Mouse (Mus musculus): ENCODE data around the gene Cpsf6.

Cpsf6 gene

GRCm38 (mm10) chr10:117375841-117376579, 3.8 kb downstream of the Cpsf6 start:
- in situ Hi-C loops (cut with MboI; ENCODE audit: unreplicated experiment in 2 of 2), result no loop called here

DNA sequence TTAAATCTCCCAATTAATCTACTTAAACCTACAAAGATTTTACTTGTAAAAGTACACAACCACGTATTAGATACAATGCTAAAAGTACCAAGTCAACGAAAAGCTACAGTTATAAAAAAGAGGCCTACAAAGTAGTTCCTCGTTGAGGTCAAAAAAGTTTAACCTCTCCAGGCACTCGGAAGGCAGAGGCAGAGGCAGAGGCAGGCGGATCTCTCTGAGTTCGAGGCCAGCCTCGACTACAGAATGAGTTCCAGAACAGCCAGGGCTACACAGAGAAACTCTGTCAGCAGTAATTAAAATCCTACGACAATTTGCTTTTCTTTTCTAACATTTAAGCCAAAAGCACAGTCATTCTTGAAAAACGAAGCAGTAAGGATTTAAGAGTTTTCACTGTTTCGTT, 4.7 kb downstream of the Cpsf6 start:
- in situ Hi-C loops (cut with MboI; ENCODE audit: unreplicated experiment in 2 of 2), result no loop called here

DNA sequence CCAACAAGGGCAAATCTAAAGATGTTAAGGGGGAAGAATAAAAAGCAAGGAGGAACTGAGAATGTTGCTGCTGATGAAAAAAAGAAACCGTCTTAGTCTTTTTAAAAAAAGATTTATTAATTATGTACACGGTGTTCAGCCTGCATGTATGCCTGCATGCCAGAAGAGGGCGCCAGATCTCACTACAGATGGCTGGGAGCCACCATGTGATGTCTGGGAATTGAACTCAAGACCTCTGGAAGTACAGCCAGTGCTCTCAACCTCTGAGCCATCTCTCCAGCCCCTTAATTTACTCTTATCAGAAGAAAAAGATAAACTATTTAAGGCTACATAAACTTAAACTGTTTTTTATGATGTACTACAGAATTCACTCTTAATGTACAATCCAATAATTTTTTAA, 16.7 kb downstream of the Cpsf6 start:
- in situ Hi-C loops (cut with MboI; ENCODE audit: unreplicated experiment in 2 of 2), result loop anchor here (5.0 to 10.0 kb wide), 4 partner anchors 34 to 314 kb away; no protein-coding TSS in a partner anchor

- in situ Hi-C loops (cut with MboI; ENCODE audit: unreplicated experiment in 2 of 2), result no loop called here
These were observed 20.9 kb downstream of the Cpsf6 start for GRCm38 (mm10) chr10:117358891-117359290.

DNA sequence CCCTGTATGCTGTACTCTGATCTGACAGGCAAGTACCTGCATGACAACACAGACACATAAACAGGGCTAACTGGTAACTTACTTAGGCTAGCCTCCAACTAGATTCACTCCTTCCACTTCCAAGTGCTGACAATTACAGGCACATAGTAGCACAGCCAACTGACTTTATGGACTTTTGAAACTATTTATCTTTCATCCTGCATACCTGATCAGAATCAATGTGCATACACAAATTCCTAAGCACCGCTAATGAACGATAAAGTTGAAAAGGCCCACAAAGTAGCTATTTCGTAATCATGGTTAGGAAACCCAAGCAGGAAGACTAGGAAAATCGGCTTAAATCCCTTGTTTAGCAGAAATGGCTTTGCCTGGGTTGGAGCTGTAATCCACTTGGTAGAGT, 36.8 kb downstream of the Cpsf6 start:
- in situ Hi-C loops (cut with MboI; ENCODE audit: unreplicated experiment in 2 of 2), result no loop called here

DNA sequence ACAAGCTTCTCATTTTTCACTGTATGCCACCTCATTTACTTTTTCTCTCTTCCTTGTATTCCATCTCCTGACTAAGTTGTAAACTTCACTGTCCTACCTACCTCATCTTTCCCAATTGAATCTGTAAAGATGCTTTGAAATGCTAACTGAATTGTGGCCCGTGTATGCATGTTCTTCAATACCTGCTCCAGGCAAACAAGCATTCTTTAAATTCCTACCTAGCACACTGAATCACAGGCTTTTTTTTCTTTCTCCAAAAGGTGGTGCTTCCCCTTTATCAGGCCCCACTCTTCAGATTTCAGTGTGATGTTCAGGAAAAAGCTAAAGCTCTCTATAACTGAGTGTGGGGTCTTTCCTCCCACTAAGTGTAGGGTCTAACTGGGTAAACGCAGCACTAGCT, 37.4 kb downstream of the Cpsf6 start:
- in situ Hi-C loops (cut with MboI; ENCODE audit: unreplicated experiment in 2 of 2), result no loop called here

DNA sequence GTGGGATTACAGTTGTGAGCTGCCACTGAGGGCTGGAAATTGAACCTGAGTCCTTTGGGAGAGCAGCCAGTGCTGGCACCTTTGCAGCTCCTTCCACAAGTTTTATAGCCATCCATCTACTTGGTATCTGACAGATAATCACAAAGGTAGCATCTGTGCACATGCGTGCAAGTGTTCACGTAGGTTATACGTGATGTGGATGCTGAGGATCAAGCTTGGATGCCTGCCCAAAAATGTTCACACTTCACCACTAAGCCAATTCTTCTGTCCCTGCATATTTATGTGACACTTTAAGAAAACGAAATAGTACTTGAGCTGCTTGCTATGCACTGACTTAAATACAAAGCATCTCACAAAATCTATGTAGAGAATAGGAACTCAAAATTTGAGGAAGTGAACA, 38.8 kb downstream of the Cpsf6 start:
- in situ Hi-C loops (cut with MboI; ENCODE audit: unreplicated experiment in 2 of 2), result no loop called here

DNA sequence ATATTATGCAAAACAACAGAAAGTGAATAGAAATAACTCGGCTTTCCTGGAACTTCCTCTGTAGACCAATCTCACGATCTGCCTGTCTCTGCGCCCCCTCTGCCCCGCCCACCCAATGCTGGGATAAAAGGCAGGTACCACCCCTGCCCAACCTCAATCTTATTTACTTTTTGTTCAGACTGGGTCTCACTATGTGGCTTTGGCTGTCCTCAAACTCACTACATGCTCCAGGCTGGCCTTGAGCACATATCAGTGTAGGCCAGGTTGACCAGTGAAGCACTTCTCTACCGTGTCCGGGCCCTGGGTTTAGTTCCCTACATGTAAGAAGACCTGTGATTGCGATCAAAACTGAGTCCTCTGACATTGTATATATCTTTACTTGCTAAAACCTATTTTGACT, 40.6 kb downstream of the Cpsf6 start:
- in situ Hi-C loops (cut with MboI; ENCODE audit: unreplicated experiment in 2 of 2), result loop anchor here in 1 of 2 experiments (5.0 kb wide), 1 partner anchor 67 kb away; no protein-coding TSS in a partner anchor

DNA sequence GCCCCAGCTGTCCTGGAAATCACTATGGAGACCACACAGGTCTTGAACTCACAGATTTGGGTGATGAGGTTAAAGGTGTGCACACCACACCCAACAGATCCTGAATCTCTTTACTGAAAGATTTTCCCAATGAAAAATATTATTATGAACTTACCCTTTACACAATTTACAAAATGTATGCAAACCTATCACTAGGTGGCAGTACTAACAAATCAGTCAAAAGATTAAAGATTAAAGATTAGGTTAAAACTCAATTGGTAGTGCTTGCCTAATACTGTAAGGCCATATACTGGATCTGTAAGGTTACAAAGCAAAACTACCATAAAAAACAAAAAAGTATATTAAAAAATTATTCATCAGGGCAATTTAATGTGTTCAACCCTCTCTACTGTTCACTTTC, 41.9 kb downstream of the Cpsf6 start:
- in situ Hi-C loops (cut with MboI; ENCODE audit: unreplicated experiment in 2 of 2), result loop anchor here in 1 of 2 experiments (5.0 kb wide), 1 partner anchor 66 kb away; no protein-coding TSS in a partner anchor

GRCm38 (mm10) chr10:117335649-117336048, 44.2 kb downstream of the Cpsf6 start:
- in situ Hi-C loops (cut with MboI; ENCODE audit: unreplicated experiment in 2 of 2), result loop anchor here in 1 of 2 experiments (5.0 kb wide), 1 partner anchor 63 kb away; no protein-coding TSS in a partner anchor

GRCm38 (mm10) chr10:117330521-117330920, 49.3 kb downstream of the Cpsf6 start:
- in situ Hi-C loops (cut with MboI; ENCODE audit: unreplicated experiment in 2 of 2), result no loop called here

DNA sequence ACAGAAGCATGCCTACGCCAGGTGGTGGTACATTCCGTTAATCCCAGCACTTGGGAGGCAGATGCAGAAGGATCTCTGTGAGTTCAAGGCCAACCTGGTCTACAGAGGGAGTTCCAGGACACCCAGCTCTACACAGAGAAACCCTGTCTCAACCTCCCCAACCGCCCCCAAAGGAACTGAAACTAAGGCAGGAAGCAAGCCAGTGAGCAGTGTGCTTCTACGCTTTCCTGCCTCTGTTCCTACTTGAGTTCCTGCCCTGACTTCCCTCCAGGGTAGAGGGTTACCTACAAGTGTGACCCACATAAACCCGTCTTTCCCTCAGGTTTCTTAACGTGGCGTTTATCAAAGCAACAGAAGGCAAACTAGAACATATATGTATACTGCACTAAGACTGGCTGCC, 56.0 kb downstream of the Cpsf6 start:
- in situ Hi-C loops (cut with MboI; ENCODE audit: unreplicated experiment in 2 of 2), result loop anchor here in 1 of 2 experiments (10.0 kb wide), 1 partner anchor 49 kb away; no protein-coding TSS in a partner anchor

- in situ Hi-C loops (cut with MboI; ENCODE audit: unreplicated experiment in 2 of 2), result loop anchor here in 1 of 2 experiments (10.0 kb wide), 1 partner anchor 48 kb away; no protein-coding TSS in a partner anchor
These were observed 57.2 kb downstream of the Cpsf6 start for GRCm38 (mm10) chr10:117322630-117323029.

DNA sequence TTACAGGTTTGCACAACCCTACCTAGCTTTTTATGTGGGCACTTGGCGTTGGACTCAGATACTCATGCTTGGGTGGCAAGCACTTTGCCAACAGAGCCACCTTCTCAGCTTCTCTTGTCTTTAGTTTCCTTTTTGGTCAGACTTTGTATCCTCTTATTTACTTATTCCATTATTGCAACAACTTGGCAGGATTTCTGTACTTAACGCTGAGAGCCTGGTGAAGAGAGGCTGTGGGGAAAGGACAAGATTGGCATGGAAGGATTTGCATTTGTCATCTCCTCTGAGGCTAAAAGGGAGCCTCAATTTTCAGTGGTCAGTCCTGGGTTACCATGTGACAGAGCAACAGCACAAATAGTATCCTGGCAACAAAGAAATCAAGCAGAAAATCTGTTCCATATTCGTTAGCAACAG, 59.2 kb downstream of the Cpsf6 start:
- in situ Hi-C loops (cut with MboI; ENCODE audit: unreplicated experiment in 2 of 2), result loop anchor here in 1 of 2 experiments (10.0 kb wide), 1 partner anchor 46 kb away; no protein-coding TSS in a partner anchor

- in situ Hi-C loops (cut with MboI; ENCODE audit: unreplicated experiment in 2 of 2), result no loop called here
These were observed 63.4 kb downstream of the Cpsf6 start for GRCm38 (mm10) chr10:117316391-117316790.

DNA sequence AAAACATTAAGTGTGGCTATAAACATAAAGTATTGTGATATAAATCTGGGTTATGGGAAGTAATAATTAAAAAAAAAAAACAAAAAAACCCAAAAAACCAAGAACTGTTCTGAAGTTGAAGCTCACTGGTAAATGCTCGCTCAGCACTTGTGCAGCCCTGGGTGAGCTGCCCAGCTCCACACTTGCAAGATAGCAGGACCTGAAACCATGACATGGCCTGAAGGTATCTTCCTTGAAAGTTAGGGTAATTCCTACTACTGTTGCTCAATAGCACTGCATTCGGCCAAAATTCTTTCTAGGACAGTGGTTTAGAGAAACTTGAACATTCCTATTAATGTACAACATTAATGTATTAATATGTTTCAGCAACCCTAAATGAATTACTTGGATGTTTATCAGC, 66.7 kb downstream of the Cpsf6 start:
- in situ Hi-C loops (cut with MboI; ENCODE audit: unreplicated experiment in 2 of 2), result no loop called here

GRCm38 (mm10) chr10:117312168-117312567, 67.6 kb downstream of the Cpsf6 start:
- in situ Hi-C loops (cut with MboI; ENCODE audit: unreplicated experiment in 2 of 2), result no loop called here

DNA sequence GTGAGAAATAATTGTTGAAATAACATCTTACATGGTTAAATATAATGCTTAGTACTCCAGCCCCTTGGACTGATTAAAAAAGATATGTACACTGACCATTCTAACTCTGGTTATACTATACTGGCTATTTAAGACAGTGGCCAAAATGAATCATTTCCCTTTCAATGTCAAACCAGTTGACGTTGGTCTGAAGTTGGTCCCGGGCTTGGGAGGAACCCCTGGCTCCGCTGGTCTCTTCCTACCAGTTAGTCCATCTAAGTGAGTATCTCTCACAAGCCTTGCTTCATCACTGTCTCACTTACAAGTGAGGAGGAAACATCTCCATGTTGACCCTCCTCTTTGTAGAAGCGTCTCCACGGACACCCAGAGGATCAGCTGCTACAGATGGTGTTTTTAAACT, 75.4 kb downstream of the Cpsf6 start:
- in situ Hi-C loops (cut with MboI; ENCODE audit: unreplicated experiment in 2 of 2), result no loop called here

GRCm38 (mm10) chr10:117301688-117302087, 78.1 kb downstream of the Cpsf6 start:
- in situ Hi-C loops (cut with MboI; ENCODE audit: unreplicated experiment in 2 of 2), result no loop called here

DNA sequence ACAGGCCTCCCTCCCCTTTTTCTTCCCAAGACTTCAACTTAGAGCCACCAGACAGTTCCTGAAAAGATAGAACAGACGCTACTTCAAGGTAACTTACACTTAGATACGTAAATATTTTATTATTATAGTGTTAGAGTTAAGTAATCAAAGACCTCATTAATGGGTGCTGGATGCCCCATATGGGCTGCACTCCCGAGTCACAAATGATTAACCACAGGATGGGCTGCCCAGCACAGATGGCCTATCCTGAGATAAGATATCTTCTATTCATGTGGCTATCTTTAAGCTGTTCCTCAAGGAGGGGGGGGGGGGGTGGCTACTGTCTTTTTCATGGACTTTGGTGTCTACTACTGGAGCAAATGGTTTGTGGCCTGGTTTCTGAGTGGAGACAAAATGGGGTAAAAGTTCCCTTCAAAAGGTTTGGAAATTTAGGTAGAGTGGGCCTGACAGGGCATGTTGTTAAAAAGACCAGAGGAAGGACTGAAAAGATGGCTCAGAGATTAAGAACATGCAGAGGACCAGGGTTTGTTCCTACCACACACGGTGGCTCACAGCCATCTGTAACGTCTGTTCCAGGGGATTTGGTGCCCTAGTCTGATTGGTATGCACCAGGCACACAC, 79.8 kb downstream of the Cpsf6 start:
- in situ Hi-C loops (cut with MboI; ENCODE audit: unreplicated experiment in 2 of 2), result no loop called here

- in situ Hi-C loops (cut with MboI; ENCODE audit: unreplicated experiment in 2 of 2), result no loop called here
These were observed 80.7 kb downstream of the Cpsf6 start for GRCm38 (mm10) chr10:117299106-117299505.

DNA sequence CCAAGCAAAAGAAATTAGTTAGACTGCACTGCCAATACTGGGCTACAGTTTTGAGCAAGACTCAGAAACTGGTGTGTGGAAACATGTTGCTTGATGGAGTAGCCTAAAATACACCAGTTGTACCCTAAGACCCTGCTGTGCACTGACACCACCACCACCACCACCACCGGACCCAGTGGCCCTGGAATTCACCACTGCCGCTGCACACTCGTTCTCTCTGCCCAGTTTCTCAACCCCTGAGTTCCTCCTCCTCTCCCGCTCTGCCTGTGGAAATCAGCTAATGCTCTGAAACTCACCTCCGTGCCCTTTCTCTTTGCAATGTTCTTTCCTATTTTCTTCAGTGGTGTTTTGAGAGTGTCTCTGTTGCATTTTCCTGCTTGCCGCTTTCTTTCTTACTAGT, 81.5 kb downstream of the Cpsf6 start:
- in situ Hi-C loops (cut with MboI; ENCODE audit: unreplicated experiment in 2 of 2), result no loop called here
